Mouse (Mus musculus) ES-Bruce4 (cell line): ENCODE measurements around the gene Sgpp2.

Source experiments
- CTCF ChIP-seq: IDR thresholded peaks from one replicate; pipeline ENCODE4 v1.8.1; 2011; ENCODE audit warnings: low read depth, low read length
- POLR2A ChIP-seq: IDR thresholded peaks from one replicate; pipeline ENCODE4 v1.8.1; 2011; ENCODE audit warnings: low read length; ENCODE audit not compliant: insufficient read depth

DNA sequence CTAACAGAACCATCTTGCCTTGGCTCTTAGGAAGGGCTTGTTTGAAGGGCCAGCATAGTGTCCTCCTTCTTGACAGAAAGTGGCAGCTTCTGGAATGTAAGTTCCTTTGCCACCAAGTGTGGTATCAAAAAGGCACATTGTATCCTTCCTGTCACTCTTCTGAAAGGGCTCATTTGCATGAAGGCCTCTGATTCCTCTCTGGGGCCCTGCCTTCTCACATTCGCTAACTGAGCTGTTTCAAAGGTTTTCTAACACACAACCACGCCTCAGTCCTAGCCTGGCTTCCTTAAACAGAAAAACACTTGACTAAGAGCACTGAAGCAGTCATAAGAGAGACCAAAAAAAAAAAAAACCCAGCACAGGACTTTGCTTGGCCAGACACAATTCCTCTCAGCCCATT, 112.4 kb downstream of the Sgpp2 start:
- TF ChIP-seq CTCF (no peak), POLR2A (no peak)
